Mouse (Mus musculus) brain, embryonic 14.5 days (tissue): ENCODE data around the gene Pacs2.

Source experiments
- CTCF ChIP-seq: fragments of 200-500 bp; IDR thresholded peaks from 2 replicates; pipeline ENCODE4 v1.5.1; 2012; ENCODE audit warnings: inconsistent platforms, mild to moderate bottlenecking, moderate library complexity, borderline replicate concordance; ENCODE audit not compliant: insufficient read depth, insufficient read length; ENCODE audit errors: extremely low read depth
- POLR2A ChIP-seq: fragments of 200-500 bp; IDR thresholded peaks from 2 replicates; pipeline ENCODE4 v1.6.1; 2012; ENCODE audit warnings: mild to moderate bottlenecking, inconsistent platforms, borderline replicate concordance; ENCODE audit not compliant: poor library complexity, insufficient read depth, insufficient read length, severe bottlenecking; ENCODE audit errors: extremely low read depth

DNA sequence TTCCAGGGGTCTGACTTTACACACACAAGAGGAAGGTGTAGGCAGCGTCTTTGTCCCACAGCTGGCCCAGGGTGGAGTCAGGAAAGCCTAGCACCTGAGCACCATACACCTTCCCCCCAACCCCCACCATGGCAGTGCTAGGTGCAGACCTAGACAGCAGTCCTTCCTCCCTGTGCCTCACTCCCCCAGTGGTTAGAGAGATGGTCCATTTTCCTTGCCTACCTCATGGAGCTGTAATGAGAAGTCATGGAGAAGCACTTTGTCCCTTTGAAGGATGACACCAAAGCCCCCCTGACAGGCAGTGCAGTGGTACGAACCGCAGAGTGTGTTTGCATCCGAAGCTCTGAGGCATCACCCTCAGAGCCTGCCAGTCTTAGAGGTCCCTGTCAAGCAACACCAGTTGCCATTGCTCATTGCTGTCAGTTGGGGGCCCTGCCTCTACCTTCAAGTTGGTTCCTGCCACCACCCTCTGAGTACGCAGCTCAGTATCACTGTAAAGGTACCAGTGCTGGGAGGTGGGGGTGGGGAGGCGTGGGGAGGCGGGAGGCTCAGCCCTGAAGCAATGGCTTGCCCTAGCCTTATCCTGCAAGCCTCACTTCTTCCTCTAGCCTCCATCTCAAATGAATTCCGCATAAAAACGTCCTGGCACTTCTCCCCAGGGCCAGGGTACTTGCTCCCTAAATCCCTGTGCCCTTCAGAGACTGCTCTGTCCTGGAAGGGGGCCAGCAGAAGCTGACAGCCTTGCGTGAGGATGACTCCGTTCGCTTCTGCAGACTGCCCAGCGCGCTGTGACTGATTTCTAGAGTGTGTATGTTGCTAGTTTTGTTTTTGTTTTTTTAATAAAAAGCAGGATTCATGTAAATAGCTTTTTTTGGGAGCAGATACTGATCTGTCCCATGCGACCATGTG, 59.4 kb downstream of the Pacs2 start:
- no peak for TF ChIP-seq CTCF
- TF ChIP-seq POLR2A: no peak
